Mouse (Mus musculus) kidney, postnatal 14 days (tissue): ENCODE data around the gene Npc1l1.

Source experiments
- DNase-seq: peaks from one replicate; pipeline ENCODE4 v3.0.0; 2022; ENCODE audit warnings: mixed read lengths

The Npc1l1 gene

GRCm38 (mm10) chr11:6200570-6200969 is 29.4 kb downstream of the Npc1l1 start:
- no peak for DNase-seq

- DNase-seq, result peak; percentile 92
Observed at GRCm38 (mm10) chr11:6200087-6200569, 29.8 kb downstream of the Npc1l1 start, which contains the start of gene Nudcd3. Nudcd3 (minus strand) TSS chr11:6200415.

GRCm38 (mm10) chr11:6199410-6200086 is 30.4 kb downstream of the Npc1l1 start, which contains the start of gene A730071L15Rik:
A730071L15Rik (plus strand) TSS chr11:6200029.
- DNase-seq, result peak; percentile 12

GRCm38 (mm10) chr11:6198449-6198848 is 31.5 kb downstream of the Npc1l1 start:
- no peak for DNase-seq

GRCm38 (mm10) chr11:6196780-6197179 is 33.2 kb downstream of the Npc1l1 start:
- DNase-seq, result no peak

GRCm38 (mm10) chr11:6187878-6188277 is 42.1 kb downstream of the Npc1l1 start:
- DNase-seq, result peak; percentile 91

GRCm38 (mm10) chr11:6187399-6187798 is 42.5 kb downstream of the Npc1l1 start:
- DNase-seq, result no peak

GRCm38 (mm10) chr11:6184202-6184935 is 45.6 kb downstream of the Npc1l1 start:
- DNase-seq, result no peak

DNA sequence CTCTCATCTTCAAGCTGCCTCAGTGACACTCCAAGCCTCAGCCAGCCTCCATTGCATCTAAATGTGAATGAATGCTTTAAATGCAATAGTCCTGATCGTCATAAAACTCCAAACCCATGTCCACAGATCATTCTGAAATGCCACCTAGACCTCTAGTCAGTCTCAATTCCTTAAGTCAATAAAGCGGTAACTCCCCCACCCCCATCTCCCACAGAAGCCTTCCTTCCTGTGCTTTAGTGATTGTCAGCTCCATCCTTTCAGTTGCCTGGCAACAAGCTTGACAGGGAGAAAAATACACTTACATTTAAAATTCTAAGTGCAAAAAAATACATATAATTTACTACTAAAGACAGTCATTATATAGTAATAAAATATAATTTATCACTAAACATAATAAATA is 46.7 kb downstream of the Npc1l1 start:
- no peak for DNase-seq

DNA sequence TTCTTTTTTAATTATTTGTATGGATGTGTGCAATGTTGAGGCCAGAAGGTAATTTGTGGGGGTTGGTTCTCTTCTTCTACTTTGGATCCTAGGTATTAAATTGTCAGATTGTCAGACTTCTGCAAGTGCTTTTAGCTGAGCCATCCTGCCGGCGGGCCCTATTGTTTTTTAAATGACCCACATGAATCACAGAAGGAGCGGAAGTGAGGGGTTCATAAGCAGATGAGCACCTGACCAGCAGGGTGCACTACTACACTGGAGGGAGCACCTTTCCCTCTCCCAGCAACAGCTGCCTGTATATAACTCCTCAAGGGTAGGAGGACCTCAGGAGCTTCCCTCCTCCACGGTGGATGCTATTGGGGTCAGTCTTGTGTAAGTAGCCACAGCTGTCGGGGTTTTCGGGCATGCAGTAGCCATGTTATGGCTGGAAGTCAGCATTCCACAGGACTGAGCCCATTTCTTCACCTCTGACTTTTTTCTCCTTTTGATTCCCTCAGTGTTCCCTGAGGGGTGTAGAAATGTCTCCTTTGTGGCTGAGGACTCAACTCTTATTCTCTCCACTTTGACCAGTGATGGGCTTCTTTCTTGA is 49.0 kb downstream of the Npc1l1 start:
- no peak for DNase-seq

DNA sequence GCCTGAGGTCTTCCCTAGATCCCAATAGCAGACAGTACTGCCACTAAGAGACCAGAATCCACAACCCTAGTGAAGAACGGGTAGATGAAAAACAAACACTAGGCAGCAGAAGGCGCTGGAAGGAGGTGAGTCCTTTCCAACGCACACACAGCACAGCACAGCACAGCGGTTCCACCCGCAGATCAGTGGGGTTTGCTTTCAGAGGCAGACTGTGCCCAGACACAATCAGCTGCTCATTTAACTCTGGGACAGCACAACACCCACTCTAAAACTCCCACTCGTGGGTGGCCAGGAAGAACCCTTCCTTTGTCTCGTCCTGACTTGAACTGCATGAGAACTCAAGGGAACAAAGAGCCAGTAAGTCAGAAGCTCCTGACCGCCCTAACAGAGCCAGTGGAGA is 50.7 kb downstream of the Npc1l1 start:
- no peak for DNase-seq

GRCm38 (mm10) chr11:6178673-6179166 is 51.2 kb downstream of the Npc1l1 start:
- DNase-seq, result no peak

DNA sequence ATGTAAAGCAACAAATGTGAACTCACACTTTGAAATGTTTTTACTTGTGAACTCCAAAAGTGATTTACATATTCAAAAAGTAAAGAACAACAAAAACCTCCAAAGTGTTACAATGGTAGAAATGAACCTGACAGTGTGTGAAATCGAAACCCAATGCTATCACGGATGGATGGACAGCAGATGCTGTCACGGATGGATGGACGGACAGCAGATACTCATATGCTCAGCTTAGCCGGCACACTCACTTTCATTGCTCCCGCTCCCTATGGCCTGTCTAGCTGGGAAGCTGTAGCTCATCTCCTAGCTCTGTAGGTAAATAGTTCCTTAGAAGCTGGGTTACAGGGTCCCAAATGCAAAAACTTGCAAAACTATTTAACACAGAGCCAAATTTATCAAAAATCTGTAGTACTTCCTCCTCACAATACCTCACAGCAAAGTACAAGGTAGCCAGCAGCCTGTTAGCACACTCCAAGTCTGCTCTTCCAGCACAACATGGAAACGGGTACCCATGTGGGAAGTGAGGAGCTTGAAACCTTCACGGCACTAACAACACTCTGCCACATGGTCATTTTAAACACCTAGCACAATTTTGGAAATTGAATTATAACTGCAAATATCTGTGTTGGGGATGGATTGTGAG is 52.0 kb downstream of the Npc1l1 start:
- no peak for DNase-seq

DNA sequence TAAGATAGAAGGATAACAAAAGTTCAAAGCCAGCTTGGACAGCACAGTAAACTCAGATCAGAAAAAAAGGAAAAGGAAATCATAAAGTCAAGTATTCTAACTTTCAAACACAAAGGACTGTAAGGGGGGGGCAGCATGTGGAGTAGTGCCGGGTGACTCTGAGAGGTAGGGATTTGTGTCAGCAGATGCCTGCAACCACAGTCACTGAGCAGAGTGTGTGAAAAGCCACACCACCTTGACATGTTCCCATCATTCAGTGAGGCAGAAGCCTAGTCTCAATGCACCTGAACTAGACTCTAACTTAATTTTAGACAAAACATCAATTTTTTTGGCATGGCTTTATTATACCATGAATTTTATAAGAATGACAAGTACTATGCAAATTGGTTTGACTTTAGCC is 54.4 kb downstream of the Npc1l1 start:
- DNase-seq, result no peak

GRCm38 (mm10) chr11:6174719-6175118 is 55.2 kb downstream of the Npc1l1 start:
- no peak for DNase-seq

DNA sequence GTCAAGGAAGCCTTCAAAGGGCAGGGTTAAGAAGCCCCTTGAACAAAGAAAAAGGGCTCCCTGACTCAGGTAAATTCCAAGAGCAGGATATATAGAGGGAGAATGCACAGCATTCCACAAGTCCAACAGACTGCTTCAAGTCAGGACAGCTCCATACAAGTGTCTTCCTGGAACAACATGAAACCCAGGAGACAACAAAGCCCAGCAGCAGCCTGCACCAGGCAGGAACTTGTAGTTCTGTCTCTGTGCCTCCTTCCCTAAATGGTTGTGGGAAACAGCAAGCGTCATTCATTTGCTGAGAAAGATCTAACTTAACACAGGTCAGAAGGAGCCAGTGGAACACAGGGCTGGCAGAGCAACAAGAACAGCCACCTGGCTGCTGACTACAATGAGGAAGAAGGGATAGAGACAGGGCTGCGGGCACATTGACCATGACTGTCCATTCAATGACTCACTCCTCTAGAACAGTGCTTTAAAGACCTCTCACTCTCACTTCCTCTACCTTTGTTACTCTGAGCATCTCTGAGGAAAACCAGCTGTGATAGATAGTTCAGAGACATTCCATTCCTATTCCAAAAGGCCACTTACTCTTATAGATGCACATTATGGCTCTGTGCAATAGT is 60.8 kb downstream of the Npc1l1 start:
- no peak for DNase-seq

- DNase-seq, result no peak
Observed at GRCm38 (mm10) chr11:6166351-6166750, 63.6 kb downstream of the Npc1l1 start.

- no peak for DNase-seq
Observed at GRCm38 (mm10) chr11:6165391-6166081, 64.4 kb downstream of the Npc1l1 start.

DNA sequence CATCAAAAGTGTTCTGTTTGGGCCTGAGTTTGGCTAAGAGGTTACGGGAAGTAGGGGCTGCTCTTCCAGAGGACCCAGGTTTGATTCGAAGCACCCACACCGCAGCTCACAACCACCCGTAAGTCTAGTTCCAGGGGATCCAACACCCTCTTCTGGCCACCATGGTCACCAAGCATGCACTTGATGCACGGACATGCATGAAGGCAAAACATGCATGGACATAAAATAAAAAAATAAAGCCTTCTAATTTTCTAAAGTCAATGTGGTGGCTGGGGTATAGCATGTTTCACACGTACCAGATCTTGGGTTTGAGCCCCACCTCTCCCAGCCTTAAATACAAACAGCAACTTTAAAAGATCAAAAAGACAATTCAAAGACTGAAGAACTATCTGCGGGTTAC is 65.2 kb downstream of the Npc1l1 start:
- no peak for DNase-seq

DNA sequence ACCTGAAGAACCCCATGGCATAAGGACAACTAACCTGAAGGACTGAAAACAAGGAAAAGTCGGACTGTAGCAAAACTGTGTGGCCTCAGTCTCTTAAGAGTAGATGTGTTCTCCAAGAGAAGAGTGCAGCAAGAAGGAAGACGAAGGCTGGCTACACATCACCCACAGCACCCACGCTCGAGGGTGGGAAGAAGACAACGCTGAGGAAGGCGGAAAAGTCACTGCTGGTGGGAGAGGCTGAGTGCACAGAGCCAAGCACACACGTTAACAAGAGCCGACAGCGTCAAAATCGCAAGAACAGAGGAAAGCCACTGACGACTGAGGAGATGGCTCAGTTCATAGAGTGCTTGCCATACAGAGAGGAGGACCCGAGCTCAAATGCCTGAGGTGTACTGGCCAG is 66.2 kb downstream of the Npc1l1 start:
- DNase-seq, result no peak

GRCm38 (mm10) chr11:6163062-6163461 is 66.9 kb downstream of the Npc1l1 start:
- no peak for DNase-seq

DNA sequence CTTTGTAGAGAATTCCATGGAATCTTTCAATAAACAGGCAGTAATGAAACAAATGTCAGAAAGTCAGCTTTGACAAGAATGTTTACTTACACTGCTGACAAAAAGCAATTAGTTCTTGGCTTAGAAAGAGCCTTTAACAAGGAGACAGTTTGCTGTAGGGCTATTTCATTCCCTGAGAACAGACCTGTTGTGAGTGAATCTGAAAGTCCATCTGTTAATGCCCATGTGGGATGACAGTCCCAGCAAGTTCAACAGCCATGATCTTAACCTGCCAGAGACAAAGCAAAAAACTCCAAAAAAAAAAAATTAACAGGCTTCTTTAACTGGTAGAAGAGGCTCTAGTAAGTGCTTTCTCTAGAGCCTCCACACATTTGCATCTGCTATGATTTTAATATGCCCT is 68.4 kb downstream of the Npc1l1 start:
- no peak for DNase-seq
